Mouse (Mus musculus): ENCODE results near the gene Galt. TPM values are rescaled to one million over a fixed set of nuclear protein-coding genes. Genes with fewer than 3 reads are reported as not detected.
"Not testable (repeated sequence)": the region's sequence is repeated elsewhere in the genome, so short reads cannot be mapped to it uniquely, and the experiment has no call there.

The Galt gene
- polyA plus RNA-seq, 1 experiment from 2014 or later: 38.0 TPM

DNA sequence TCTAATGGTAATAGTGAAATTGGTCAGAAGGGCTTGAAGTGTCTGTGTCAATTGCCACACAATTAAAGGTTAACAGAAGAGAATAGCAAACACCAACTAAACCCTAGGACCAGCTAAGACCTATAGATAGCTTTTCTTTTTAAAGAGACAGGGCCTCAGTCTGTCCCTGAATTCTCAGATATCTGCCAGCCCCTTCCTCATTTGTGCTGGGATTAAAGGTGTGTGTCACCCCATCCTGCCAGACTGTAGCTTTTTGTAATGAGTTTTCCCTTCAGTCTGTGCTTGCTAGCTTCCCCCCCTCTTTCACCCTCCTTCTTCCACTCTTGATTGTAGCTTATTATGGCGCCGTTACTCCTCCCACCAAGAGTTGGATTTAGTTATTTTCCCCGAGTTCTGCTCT is 28.2 kb downstream of the Galt start:
- ATAC-seq (ENCODE audit: low read depth); H3K27me3 ChIP-seq; H3K27ac ChIP-seq (replicated peaks); H3K36me3 ChIP-seq; H3K4me2 ChIP-seq; H3K9ac ChIP-seq; H3K4me3 ChIP-seq; H3K9me3 ChIP-seq; H3K4me1 ChIP-seq (replicated peaks): not testable (repeated sequence)
- 30% methylated on average over 3 of the region's 3 CpGs for WGBS

Other genes with a start within 250 kb of the Galt start
- 6.8 and 8.7 TPM in 2 replicates for gene 1110017D15Rik, start 237.9 kb upstream of the Galt start, polyA plus RNA-seq (2015; fragmentation: Nextera tagmentation; extraction: Ambion mirVana)
- 14.7 and 18.8 TPM in 2 replicates for gene Fam219a, start 185.7 kb upstream of the Galt start, polyA plus RNA-seq (2015; fragmentation: Nextera tagmentation; extraction: Ambion mirVana)
- 0.87 and 1.0 TPM in 2 replicates for gene Dnaic1, start 185.5 kb upstream of the Galt start, polyA plus RNA-seq (2015; fragmentation: Nextera tagmentation; extraction: Ambion mirVana)
- 79.3 and 81.9 TPM in 2 replicates for gene Enho, start 114.9 kb upstream of the Galt start, polyA plus RNA-seq (2015; fragmentation: Nextera tagmentation; extraction: Ambion mirVana)
- gene Cntfr, start 58.1 kb upstream of the Galt start, polyA plus RNA-seq (2015; fragmentation: Nextera tagmentation; extraction: Ambion mirVana): 28.9 and 29.7 TPM in 2 replicates
- 53.6 and 60.2 TPM in 2 replicates for gene Il11ra1, start 55.2 kb upstream of the Galt start, polyA plus RNA-seq (2015; fragmentation: Nextera tagmentation; extraction: Ambion mirVana)
- 62.6 and 63.4 TPM in 2 replicates for gene Rpp25l, start 41.7 kb upstream of the Galt start, polyA plus RNA-seq (2015; fragmentation: Nextera tagmentation; extraction: Ambion mirVana)
- 278 and 317 TPM in 2 replicates for gene Dctn3, start 32.1 kb upstream of the Galt start, polyA plus RNA-seq (2015; fragmentation: Nextera tagmentation; extraction: Ambion mirVana)
- gene Arid3c, start 24.1 kb upstream of the Galt start, polyA plus RNA-seq (2015; fragmentation: Nextera tagmentation; extraction: Ambion mirVana): 1.6 and 2.2 TPM in 2 replicates
- gene Sigmar1, start 929 bp downstream of the Galt start, polyA plus RNA-seq (2015; fragmentation: Nextera tagmentation; extraction: Ambion mirVana): 75.1 and 75.2 TPM in 2 replicates
- gene Ccl27a, start 19.0 kb downstream of the Galt start, polyA plus RNA-seq (2015; fragmentation: Nextera tagmentation; extraction: Ambion mirVana): 204 and 212 TPM in 2 replicates
- not detected in 2 replicates for gene Gm21541, start 148.4 kb downstream of the Galt start, polyA plus RNA-seq (2015; fragmentation: Nextera tagmentation; extraction: Ambion mirVana)
- 7.0 and 7.8 TPM in 2 replicates for gene Gm20878, start 186.3 kb downstream of the Galt start, polyA plus RNA-seq (2015; fragmentation: Nextera tagmentation; extraction: Ambion mirVana)
- 0.45 and 0.51 TPM in 2 replicates for gene Fam205a4, start 210.8 kb downstream of the Galt start, polyA plus RNA-seq (2015; fragmentation: Nextera tagmentation; extraction: Ambion mirVana)